Mouse (Mus musculus) kidney, postnatal 4 days (tissue): ENCODE data around the gene Olfr1008.
"Not testable (repeated sequence)": the region's sequence is repeated elsewhere in the genome, so short reads cannot be mapped to it uniquely, and the experiment has no call there.

Source experiments
- DNase-seq, 2 experiments: peaks; one replicate each; pipeline ENCODE4 v3.0.0; 2021; ENCODE audit warnings: mixed read lengths in 2 of 2

Olfr1008 gene

DNA sequence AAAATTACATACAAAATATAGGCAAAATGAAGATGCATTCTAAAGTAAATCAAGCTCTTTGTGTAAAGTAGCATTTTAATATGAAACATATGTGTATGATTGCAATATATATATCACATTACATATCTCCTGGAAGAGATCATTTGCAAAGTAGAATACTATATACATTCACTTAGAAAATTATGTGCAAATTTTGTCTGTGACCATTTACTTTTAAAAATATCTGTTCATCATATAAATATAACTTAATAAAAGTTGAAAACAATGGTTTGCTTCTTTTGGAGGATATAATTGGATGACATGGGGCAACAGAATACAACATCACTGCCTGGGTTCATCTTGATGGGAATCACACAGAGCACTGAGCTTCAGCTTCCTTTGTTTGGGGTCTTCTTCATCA, at the start of gene Olfr1008:
Olfr1008 (plus strand) TSS at position 301 of the 400 bp plus-strand sequence.
- no peak for DNase-seq

DNA sequence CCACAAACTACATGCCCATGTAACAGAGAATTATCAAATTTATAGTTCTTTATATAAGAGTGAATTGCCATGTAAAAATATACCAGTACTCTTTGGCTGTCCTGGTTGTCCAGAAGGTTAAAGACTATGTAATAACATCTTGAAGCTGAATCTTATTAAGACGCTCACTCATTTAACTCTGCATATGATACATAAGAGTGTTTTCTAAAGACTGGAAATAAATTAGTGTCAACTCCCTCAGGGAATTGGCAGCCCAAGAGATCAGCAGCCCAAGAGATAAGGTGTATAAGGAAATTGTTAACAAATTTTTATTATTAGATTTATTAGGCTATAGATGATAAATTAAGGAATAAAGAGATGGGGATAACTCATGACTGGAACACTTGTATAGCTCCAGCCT, 38.6 kb upstream of the Olfr1008 start, which contains the start of gene Olfr1002:
Olfr1002 (minus strand) TSS at position 101 of the 400 bp plus-strand sequence.
- DNase-seq, result no peak

DNA sequence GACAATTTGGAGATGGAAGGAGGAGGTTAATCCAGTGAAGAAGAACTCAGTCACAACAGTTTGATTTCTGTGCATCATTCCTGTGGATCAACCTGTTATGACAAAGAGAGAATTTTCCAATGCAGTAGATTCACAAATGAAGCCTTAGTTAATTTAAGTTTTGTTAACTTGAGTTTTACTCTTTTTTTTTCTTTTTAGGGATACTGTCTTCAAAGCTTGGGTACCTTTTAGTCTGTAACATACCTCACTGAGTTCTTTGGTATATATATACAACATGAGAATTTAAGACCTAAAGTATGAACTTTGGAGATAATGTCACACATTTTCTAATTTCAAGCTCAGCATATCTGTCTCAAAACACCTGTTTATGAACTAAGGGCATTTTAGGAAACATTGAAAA, 24.9 kb upstream of the Olfr1008 start, which contains the start of gene Olfr154:
Olfr154 (minus strand) TSS at position 101 of the 400 bp plus-strand sequence.
- not testable (repeated sequence) for DNase-seq

DNA sequence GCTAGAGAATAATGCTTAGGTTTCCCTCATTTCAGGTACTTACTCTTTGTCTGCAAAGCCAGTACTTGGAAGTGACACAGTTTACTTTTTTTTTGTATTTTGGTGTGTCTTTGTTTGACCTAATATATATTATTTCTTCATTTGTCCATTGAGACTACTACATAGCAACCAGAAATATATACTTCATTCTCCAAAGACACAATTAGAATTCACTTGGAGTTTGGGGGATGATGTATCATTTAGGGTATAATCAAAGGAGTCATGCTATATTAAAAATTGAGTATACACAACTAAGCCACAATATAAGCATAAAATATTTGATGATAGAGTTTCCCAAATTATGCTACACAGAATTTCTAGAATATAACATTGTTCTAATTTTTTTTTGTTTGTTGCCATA, 10.6 kb upstream of the Olfr1008 start, which contains the start of gene Olfr1006:
Olfr1006 (minus strand) TSS at position 101 of the 400 bp plus-strand sequence.
- DNase-seq, result no peak

DNA sequence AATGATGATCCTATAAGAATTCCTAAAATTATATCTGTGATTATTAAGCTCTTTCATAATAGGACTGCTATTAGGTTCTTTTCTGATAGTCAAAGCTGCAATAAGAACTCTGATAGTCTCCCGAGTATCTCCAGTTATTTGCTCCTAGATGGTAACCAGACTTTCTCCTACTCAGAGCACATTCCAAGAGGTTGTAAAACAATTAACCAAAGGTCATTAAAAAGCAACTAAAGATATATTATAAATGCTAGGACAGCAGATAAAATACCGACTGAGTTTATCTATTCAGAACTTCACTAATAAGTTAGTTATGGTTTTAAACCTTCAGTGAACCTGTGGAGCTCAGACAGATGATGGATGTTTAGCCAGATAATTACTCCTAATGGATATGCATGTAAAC, 21.4 kb downstream of the Olfr1008 start:
- DNase-seq, result not testable (repeated sequence)

DNA sequence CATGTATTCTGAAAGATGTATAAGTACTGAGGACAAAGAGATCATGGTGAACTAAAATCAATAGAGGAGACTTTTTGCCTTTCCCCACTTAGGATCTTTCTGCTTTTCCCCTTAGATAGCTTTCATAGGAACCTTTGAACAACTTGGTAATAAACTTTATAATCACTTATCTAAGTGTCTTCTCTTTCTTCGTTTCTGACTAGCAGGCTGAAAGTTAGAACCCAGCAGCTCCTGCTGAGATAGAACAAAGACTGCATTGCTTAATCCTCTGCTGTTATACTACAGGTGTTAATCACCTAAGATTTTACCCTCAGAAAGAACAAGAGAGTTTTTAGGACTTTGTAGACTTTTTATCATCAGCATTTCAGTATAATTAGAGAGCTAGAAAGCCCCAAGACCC, 21.9 kb downstream of the Olfr1008 start:
- DNase-seq, result no peak

DNA sequence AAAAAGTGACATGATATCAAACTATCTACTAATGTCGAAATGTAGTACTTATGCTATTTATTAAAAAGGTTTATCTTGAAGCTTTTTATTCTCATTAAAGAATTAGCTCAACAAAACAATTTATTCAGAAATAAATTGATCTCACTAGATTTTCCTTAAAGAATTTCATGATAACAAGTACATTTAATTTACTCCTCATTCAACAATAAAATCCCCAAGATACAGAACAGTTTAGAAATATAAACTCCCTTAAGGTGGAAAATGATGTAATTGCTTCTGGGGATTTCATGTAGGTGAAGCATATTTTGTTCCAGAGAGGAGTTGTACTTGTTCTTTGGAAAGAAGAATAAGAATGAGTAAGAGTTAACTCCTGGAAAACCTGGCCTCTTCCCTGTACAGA, 25.9 kb downstream of the Olfr1008 start, which contains the start of gene Olfr1009:
Olfr1009 (plus strand) TSS at position 301 of the 400 bp plus-strand sequence.
- no peak for DNase-seq

DNA sequence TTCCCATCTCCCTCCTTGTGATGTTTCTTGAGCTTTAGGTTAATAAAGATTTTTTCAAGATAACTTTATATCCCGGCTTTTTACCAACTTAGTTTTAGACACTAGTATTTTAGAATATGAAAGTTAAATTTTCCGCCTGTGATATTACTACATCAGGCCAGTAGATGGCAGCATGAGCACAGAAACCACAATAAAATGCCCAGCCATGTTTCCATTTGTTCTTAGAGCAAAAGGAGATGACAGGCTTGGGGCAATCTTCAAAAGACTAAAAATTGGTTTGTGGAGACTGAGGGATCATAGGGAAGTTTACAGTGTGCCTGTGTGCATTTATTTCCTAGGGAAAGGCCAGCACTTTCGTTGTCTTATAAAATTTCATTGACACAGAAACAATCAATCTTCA, 36.6 kb downstream of the Olfr1008 start:
- DNase-seq, result peak; percentile 13 to 15
